Mouse (Mus musculus): ENCODE measurements at regions not wholly inside any gene's neighbourhood (a gene's known extent, or its start where the extent isn't known, plus 50 kb on each side); places are given as distances from the start of the nearest gene placed in this dataset.
A peak's percentile ranks its signal among the peaks of the same experiment; 100 is the strongest.

GRCm38 (mm10) chr5:129449931-129450573 is 51.0 kb upstream of the Sfswap start:
- DNase-seq: peak; percentile 52

All from retina, postnatal 1 day (tissue).